Mouse (Mus musculus) kidney, adult 2 months (tissue): Measurements from ENCODE around the gene Havcr2. TPM values are rescaled to one million over a fixed set of nuclear protein-coding genes. Genes with fewer than 3 reads are reported as not detected.
A peak's percentile ranks its signal among the peaks of the same experiment; 100 is the strongest.
"Not testable (repeated sequence)": the region's sequence is repeated elsewhere in the genome, so short reads cannot be mapped to it uniquely, and the experiment has no call there.

Experiments
- DNase-seq: peaks from one replicate; pipeline ENCODE4 v3.0.0; 2021
- H3K27ac ChIP-seq: fragments of 200-500 bp; 2 replicates; pipeline ENCODE4 v1.5.1; 2012; ENCODE audit warnings: low read depth, low read length, control low read depth, inconsistent platforms; ENCODE audit not compliant: insufficient read depth
- H3K27me3 ChIP-seq: fragments of 200-500 bp; replicated peaks from 2 replicates; pipeline ENCODE4 v1.6.1; 2012; ENCODE audit warnings: mild to moderate bottlenecking, moderate library complexity, low read length, inconsistent platforms; ENCODE audit not compliant: control insufficient read depth, insufficient read depth
- H3K36me3 ChIP-seq: fragments of 200-500 bp; 2 replicates; pipeline ENCODE4 v1.6.1; 2012; ENCODE audit warnings: mild to moderate bottlenecking, moderate library complexity, low read length, inconsistent platforms; ENCODE audit not compliant: control insufficient read depth, insufficient read depth
- H3K4me1 ChIP-seq: fragments of 200-500 bp; 2 replicates; pipeline ENCODE4 v1.6.1; 2011; ENCODE audit warnings: low read length; ENCODE audit not compliant: control insufficient read depth, insufficient read depth
- H3K4me3 ChIP-seq: fragments of 200-500 bp; 2 replicates; pipeline ENCODE4 v1.5.1; 2011; ENCODE audit warnings: mild to moderate bottlenecking, low read depth, low read length, control low read depth; ENCODE audit not compliant: insufficient read depth
- CTCF ChIP-seq: fragments of 200-500 bp; conservative IDR thresholded peaks from 2 replicates; pipeline ENCODE4 v1.5.1; 2011; ENCODE audit warnings: low read depth, mild to moderate bottlenecking, control low read depth, low read length, moderate library complexity, mixed read lengths; ENCODE audit not compliant: insufficient read depth, insufficient read length
- POLR2A ChIP-seq: fragments of 200-500 bp; IDR thresholded peaks from one replicate; pipeline ENCODE4 v1.6.1; 2011; ENCODE audit warnings: low read depth, low read length, control low read depth
- WGBS: fragments of 180-500 bp; shearing (Covaris S2); methylation state at CpG from one replicate; pipeline ENCODE4 v1.1.7; 2018; 5-methylcytosine and 5-hydroxymethylcytosine counted together
- polyA plus RNA-seq: library from polyadenylated mRNA; depleted of rRNA; stranded (reverse); fragments of >200 nt; gene quantifications from 2 replicates; pipeline ENCODE4 v1.2.3, GENCODE M21; 2012; rRNA removed

Gene Havcr2
- polyA plus RNA-seq, 1 experiment: 0.25 TPM

DNA sequence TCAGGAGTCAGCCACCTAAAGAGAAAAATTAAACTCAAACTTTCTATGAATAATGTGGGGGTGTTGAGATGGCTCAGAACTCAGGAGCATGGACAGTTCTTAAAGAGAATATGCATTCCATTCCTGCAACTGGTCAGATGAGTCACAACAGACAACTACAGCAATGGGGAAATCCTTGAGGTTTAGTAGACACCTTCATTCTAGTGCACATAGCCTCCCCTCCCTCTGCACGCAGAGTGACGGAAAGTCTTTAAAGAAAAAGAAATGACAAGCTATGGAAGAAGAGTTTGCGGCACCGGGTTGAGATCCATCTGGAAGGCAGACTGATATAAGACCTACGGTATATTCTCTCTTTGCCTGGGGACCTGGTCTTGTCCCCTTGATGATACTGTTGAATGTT, 55.2 kb downstream of the Havcr2 start:
- 93% methylated on average over 5 of the region's 5 CpGs for WGBS
- Histone ChIP-seq H3K36me3 (no peaks in the 10 kb centered on the region), H3K27me3 (no peaks in the 10 kb centered on the region), H3K27ac (no peak overlapping the region), H3K4me3 (no peak overlapping the region), H3K4me1 (no peaks in the 10 kb centered on the region)
- TF ChIP-seq POLR2A (no peak), CTCF (no peak)
- DNase-seq: no peak

DNA sequence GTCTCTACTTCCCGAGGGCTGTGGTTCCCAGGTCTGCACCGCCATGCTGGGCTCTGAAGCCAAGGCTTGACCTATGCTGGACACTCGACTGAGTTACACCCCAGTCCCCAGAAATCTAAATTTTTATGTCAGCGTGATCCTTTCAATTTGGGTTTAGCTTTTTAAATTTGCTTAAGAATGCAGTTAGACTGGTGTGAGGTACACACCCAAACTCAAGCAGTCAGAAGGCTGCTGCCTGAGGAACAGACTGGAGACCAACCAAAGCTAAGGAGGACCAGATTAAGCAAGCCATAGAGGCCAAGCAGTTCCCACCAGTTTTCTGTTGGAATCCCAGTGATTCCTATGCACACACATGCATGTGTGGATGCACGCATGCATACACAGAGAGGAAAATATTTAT, 66.6 kb downstream of the Havcr2 start:
- H3K4me3 ChIP-seq, H3K27me3 ChIP-seq, H3K27ac ChIP-seq, H3K36me3 ChIP-seq, DNase-seq, H3K4me1 ChIP-seq: not testable (repeated sequence)
- 75% methylated on average over 5 of the region's 5 CpGs for WGBS

DNA sequence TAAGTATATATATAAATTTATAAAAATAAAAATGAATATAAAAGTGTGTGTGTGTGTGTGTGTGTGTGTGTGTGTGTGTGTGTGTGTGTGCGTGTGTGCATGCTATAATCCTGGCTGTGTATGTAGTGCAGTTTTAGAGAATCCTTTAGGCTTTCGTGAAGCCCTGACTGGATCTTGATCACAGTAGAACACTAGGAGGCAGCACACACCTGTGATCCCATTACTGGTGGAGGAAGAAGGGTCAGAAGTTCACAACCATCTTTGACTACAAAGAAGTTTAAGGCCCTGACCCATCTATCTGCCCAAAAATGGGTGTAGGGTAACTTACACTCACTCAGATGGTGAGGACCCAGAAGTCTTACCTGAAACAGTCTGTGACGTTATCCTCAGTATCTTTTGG, 68.0 kb downstream of the Havcr2 start:
- no peaks in the 10 kb centered on the region for H3K4me1 ChIP-seq
- peak; percentile 62 for TF ChIP-seq CTCF
- no peak for TF ChIP-seq POLR2A
- 77% methylated on average over 3 of the region's 3 CpGs for WGBS
- DNase-seq: peak; percentile 23
- H3K27ac ChIP-seq: no peak overlapping the region
- H3K36me3 ChIP-seq: no peaks in the 10 kb centered on the region
- no peak overlapping the region for H3K4me3 ChIP-seq
- no peaks in the 10 kb centered on the region for H3K27me3 ChIP-seq

DNA sequence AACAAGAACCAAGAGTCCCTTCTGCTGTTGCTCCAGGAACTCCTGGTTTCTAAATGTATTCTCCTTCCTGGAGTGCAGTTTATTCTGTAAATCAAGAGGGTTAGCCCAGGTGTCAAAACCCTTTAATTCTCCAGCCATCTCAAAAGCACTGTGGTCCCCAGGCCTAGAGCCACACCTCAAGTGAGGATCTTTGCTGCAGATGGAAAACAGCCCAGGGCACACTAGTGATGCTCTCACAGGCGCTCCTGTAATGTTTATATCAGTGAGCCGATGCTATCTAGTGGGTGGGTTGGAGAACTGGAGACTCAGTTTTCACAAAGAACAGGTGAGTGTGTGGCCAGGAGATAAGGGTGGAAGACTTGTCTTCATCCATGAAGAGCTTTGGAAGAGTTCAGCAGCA, 69.2 kb downstream of the Havcr2 start, which contains the start of gene Gm12169:
Gene Gm12169, plus strand, starts transcription at position 301 of the 400 bp plus-strand sequence.
- DNase-seq: no peak
- Histone ChIP-seq H3K4me1 (no peaks in the 10 kb centered on the region), H3K4me3 (no peak within 1 kb of the TSS), H3K27ac (no peak within 1 kb of the TSS), H3K36me3 (no peaks in the 10 kb centered on the region), H3K27me3 (no peaks in the 10 kb centered on the region)
- TF ChIP-seq POLR2A: no peak
- no peak for TF ChIP-seq CTCF
- 91% methylated on average over 2 of the region's 2 CpGs for WGBS

DNA sequence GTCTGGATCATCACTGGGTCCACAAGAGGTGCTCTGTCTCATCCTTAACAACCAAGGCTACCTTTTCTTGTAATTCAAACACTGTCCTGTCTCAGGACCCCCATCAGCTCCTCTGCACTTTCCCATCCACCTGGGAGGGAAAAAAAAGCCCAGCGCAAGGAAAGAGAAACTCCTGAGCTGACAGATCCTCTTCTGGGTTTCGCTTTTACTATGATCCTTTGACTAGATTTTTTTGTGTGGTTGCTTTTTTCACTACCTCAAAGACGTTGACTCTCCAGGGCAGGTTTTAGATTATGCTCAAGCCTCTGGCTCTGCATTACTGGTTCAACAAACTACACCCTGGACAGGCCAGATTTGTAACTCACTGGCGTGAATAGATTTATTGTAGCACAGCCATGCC, 75.4 kb downstream of the Havcr2 start:
- TF ChIP-seq CTCF: no peak
- TF ChIP-seq POLR2A: no peak
- Histone ChIP-seq H3K36me3 (no peaks in the 10 kb centered on the region), H3K27ac (no peak overlapping the region), H3K4me1 (no peaks in the 10 kb centered on the region; the same call in 1 of the 2 replicates), H3K4me3 (no peak overlapping the region), H3K27me3 (no peaks in the 10 kb centered on the region)
- DNase-seq: no peak
- 68% methylated on average over 4 of the region's 4 CpGs for WGBS

Other genes with a start within 250 kb of the Havcr2 start
- gene Fndc9, start 219.4 kb upstream of the Havcr2 start, polyA plus RNA-seq: not detected in 2 replicates
- 68.4 and 71.1 TPM in 2 replicates for gene Cyfip2, start 142.1 kb upstream of the Havcr2 start, polyA plus RNA-seq
- gene Itk, start 65.4 kb upstream of the Havcr2 start, polyA plus RNA-seq: 0.16 and 1.8 TPM in 2 replicates
- 0.10 and 0.38 TPM in 2 replicates for gene Fam71b, start 58.4 kb upstream of the Havcr2 start, polyA plus RNA-seq
- gene Med7, start 18.0 kb upstream of the Havcr2 start, polyA plus RNA-seq: 15.1 and 16.5 TPM in 2 replicates
- not detected in 2 replicates for gene Gm12169, start 69.3 kb downstream of the Havcr2 start, polyA plus RNA-seq
- gene BC053393, start 116.6 kb downstream of the Havcr2 start, polyA plus RNA-seq: not detected in 2 replicates
- not detected in 2 replicates for gene Dppa1, start 174.3 kb downstream of the Havcr2 start, polyA plus RNA-seq